Mouse (Mus musculus) intestine, postnatal 0 days (tissue): ENCODE results near the gene Baiap2l1. TPM values are rescaled to one million over a fixed set of nuclear protein-coding genes. Genes with fewer than 3 reads are reported as not detected.

Experiments
- ATAC-seq: fragments of 200-750 bp; cut with Nextera tagmentation; 2 replicates; pipeline ENCODE4 v1.8.0; 2017; ENCODE audit warnings: mild to moderate bottlenecking, moderate TSS enrichment, moderate library complexity
- H3K27ac ChIP-seq: fragments of 300-500 bp; sonication (generic); 2 replicates; pipeline ENCODE4 v1.5.1; 2014; ENCODE audit warnings: mild to moderate bottlenecking, low read depth, low read length, moderate library complexity
- H3K27me3 ChIP-seq: fragments of 300-500 bp; sonication (generic); replicated peaks from 2 replicates; pipeline ENCODE4 v1.6.1; 2014; ENCODE audit warnings: low read length, mixed read lengths; ENCODE audit not compliant: control insufficient read depth, insufficient read depth
- H3K36me3 ChIP-seq: fragments of 300-500 bp; sonication (generic); 2 replicates; pipeline ENCODE4 v1.6.1; 2014; ENCODE audit warnings: mild to moderate bottlenecking, moderate library complexity; ENCODE audit not compliant: control insufficient read depth, insufficient read depth
- H3K4me1 ChIP-seq: fragments of 300-500 bp; sonication (generic); replicated peaks from 2 replicates; pipeline ENCODE4 v1.6.1; 2014; ENCODE audit warnings: antibody characterized with exemption, low read length, mixed read lengths; ENCODE audit not compliant: control insufficient read depth, insufficient read depth
- H3K4me2 ChIP-seq: fragments of 300-500 bp; sonication (generic); replicated peaks from 2 replicates; pipeline ENCODE4 v1.6.1; 2014; ENCODE audit warnings: low read depth, mild to moderate bottlenecking, moderate library complexity
- H3K4me3 ChIP-seq: fragments of 300-500 bp; sonication (generic); 2 replicates; pipeline ENCODE4 v1.5.1; 2014; ENCODE audit warnings: low read depth, low read length
- H3K9ac ChIP-seq: fragments of 300-500 bp; sonication (generic); 2 replicates; pipeline ENCODE4 v1.6.1; 2014; ENCODE audit warnings: mild to moderate bottlenecking, low read depth, low read length
- H3K9me3 ChIP-seq: fragments of 300-500 bp; sonication (generic); 2 replicates; pipeline ENCODE4 v1.6.1; 2016; ENCODE audit warnings: mixed run types; ENCODE audit not compliant: control insufficient read depth
- CTCF ChIP-seq: sonication (generic); IDR thresholded peaks from 2 replicates; pipeline ENCODE4 v1.5.1; 2016; ENCODE audit warnings: low read depth, mild to moderate bottlenecking, control low read depth, antibody characterized with exemption, moderate library complexity
- WGBS: fragments of 180-500 bp; shearing (Covaris S2); extraction: QIAGEN DNeasy Blood & Tissue Kit; methylation state at CpG from one replicate; pipeline ENCODE4 v1.1.7; 2014; 5-methylcytosine and 5-hydroxymethylcytosine counted together
- polyA plus RNA-seq: library from polyadenylated mRNA; unstranded; fragments of >200 nt; fragmentation: Nextera tagmentation; extraction: Ambion mirVana; gene quantifications from 2 replicates; pipeline ENCODE4 v1.2.1, GENCODE M21; 2015

Gene Baiap2l1
- polyA plus RNA-seq, 1 experiment from 2014 or later, result 38.8 TPM

GRCm38 (mm10) chr5:144383936-144384335 lies 26.0 kb upstream of the Baiap2l1 start:
- ATAC-seq, result no peak
- Histone ChIP-seq H3K4me1 (no peaks in the 10 kb centered on the region), H3K9me3 (no peaks in the 10 kb centered on the region), H3K27me3 (no peaks in the 10 kb centered on the region), H3K27ac (no peak overlapping the region), H3K9ac (no peak overlapping the region), H3K4me3 (no peak overlapping the region), H3K36me3 (no peaks in the 10 kb centered on the region), H3K4me2 (no peak overlapping the region)
- 64% methylated on average over 3 of the region's 3 CpGs for WGBS
- TF ChIP-seq CTCF, result peak; percentile 65

GRCm38 (mm10) chr5:144381782-144382181 lies 23.9 kb upstream of the Baiap2l1 start:
- no peaks in the 10 kb centered on the region for H3K27me3 ChIP-seq
- no peak overlapping the region for H3K27ac ChIP-seq
- no peaks in the 10 kb centered on the region for H3K9me3 ChIP-seq
- no peak overlapping the region for H3K4me3 ChIP-seq
- TF ChIP-seq CTCF, result peak; percentile 67
- no peaks in the 10 kb centered on the region for H3K36me3 ChIP-seq
- no peak overlapping the region for H3K9ac ChIP-seq
- no peaks in the 10 kb centered on the region for H3K4me1 ChIP-seq
- 86% methylated on average over 3 of the region's 3 CpGs for WGBS
- no peak overlapping the region for H3K4me2 ChIP-seq
- ATAC-seq, result no peak

- Histone ChIP-seq H3K4me2 (no peak overlapping the region), H3K4me1 (no peaks in the 10 kb centered on the region), H3K4me3 (no peak overlapping the region), H3K9ac (no peak overlapping the region), H3K36me3 (no peaks in the 10 kb centered on the region), H3K27me3 (no peaks in the 10 kb centered on the region), H3K27ac (peak overlapping the region; percentile 35; the same call in 1 of the 2 replicates), H3K9me3 (no peaks in the 10 kb centered on the region)
- peak; percentile 86 for ATAC-seq
- TF ChIP-seq CTCF, result no peak
- WGBS, result 46% methylated on average over 7 of the region's 7 CpGs
Observed at GRCm38 (mm10) chr5:144380689-144381088, 22.8 kb upstream of the Baiap2l1 start.

GRCm38 (mm10) chr5:144379431-144379830 lies 21.5 kb upstream of the Baiap2l1 start:
- Histone ChIP-seq H3K9ac (no peak overlapping the region), H3K4me2 (no peak overlapping the region), H3K27ac (no peak overlapping the region), H3K36me3 (no peaks in the 10 kb centered on the region), H3K9me3 (no peaks in the 10 kb centered on the region), H3K4me1 (no peaks in the 10 kb centered on the region), H3K4me3 (no peak overlapping the region), H3K27me3 (no peaks in the 10 kb centered on the region)
- 95% methylated on average over 4 of the region's 4 CpGs for WGBS
- ATAC-seq, result no peak
- no peak for TF ChIP-seq CTCF

GRCm38 (mm10) chr5:144372885-144373284 lies 15.0 kb upstream of the Baiap2l1 start:
- H3K4me1 ChIP-seq, result no peaks in the 10 kb centered on the region
- ATAC-seq, result peak; percentile 39
- 41% methylated on average over 2 of the region's 2 CpGs for WGBS
- H3K36me3 ChIP-seq, result no peaks in the 10 kb centered on the region
- no peak overlapping the region for H3K4me3 ChIP-seq
- no peak overlapping the region for H3K9ac ChIP-seq
- peak overlapping the region; percentile 73 for H3K27ac ChIP-seq
- H3K27me3 ChIP-seq, result no peaks in the 10 kb centered on the region
- H3K9me3 ChIP-seq, result no peaks in the 10 kb centered on the region
- no peak overlapping the region for H3K4me2 ChIP-seq
- no peak for TF ChIP-seq CTCF

- Histone ChIP-seq H3K4me2 (no peak overlapping the region), H3K9me3 (no peaks in the 10 kb centered on the region), H3K27me3 (no peaks in the 10 kb centered on the region), H3K27ac (peak overlapping the region; percentile 73), H3K36me3 (no peaks in the 10 kb centered on the region), H3K4me3 (no peak overlapping the region), H3K4me1 (no peaks in the 10 kb centered on the region), H3K9ac (no peak overlapping the region)
- ATAC-seq, result peak; percentile 77
- no peak for TF ChIP-seq CTCF
- WGBS, result 24% methylated on average over 2 of the region's 2 CpGs
Observed at GRCm38 (mm10) chr5:144372177-144372576, 14.3 kb upstream of the Baiap2l1 start.

GRCm38 (mm10) chr5:144370986-144371385 lies 13.1 kb upstream of the Baiap2l1 start:
- Histone ChIP-seq H3K4me3 (no peak overlapping the region), H3K9ac (no peak overlapping the region), H3K27me3 (no peaks in the 10 kb centered on the region), H3K27ac (no peak overlapping the region), H3K9me3 (no peaks in the 10 kb centered on the region), H3K36me3 (no peaks in the 10 kb centered on the region), H3K4me1 (no peaks in the 10 kb centered on the region), H3K4me2 (no peak overlapping the region)
- ATAC-seq, result no peak
- no peak for TF ChIP-seq CTCF
- WGBS, result 27% methylated on average over 6 of the region's 6 CpGs
